Mouse (Mus musculus) kidney, adult 11 months (tissue): Measurements from ENCODE around the gene Thtpa.
A peak's percentile ranks its signal among the peaks of the same experiment; 100 is the strongest.

Experiments used
- DNase-seq: peaks from one replicate; pipeline ENCODE4 v3.0.0; 2022

Gene Thtpa

GRCm38 (mm10) chr14:55078366-55078989 is 16.1 kb upstream of the Thtpa start:
- no peak for DNase-seq

DNA sequence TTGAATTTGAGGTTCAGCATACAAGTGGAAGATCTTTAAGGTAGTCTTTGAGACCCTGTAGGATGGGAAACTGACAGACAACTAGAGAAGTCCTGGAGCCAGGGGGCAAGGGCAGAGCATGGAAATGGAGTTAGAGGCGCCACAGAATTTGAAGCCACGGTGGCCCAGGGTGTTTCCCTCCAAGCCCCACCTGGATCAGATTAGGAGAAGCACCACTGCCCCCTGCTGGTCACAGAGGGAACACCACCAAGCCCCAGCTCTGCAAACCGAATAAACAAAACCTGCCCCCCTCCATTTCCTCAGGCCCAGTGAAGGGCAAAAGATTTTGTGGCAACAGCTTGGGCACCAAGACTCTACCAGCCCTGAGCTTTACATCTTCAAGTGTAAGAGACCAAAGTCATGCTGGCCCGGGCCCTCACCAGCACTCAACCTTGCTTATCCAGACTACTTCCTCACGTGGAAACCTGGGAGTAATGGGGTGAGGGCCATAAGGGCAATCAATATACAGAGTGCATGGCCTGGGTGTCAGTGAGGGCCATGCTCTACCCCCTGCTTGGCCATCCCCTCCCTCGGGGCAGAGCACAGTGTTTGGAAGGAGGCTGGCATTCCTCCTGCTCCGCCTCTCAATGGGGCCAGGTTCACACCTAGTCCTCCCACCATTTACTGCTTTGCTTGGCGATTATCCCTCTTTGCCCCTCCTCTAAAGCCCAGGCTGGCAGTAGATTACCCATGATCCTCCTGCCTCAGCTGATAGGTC is 15.2 kb upstream of the Thtpa start:
- DNase-seq, result peak; percentile 48

- DNase-seq, result no peak
Measured at GRCm38 (mm10) chr14:55081105-55081504, 13.5 kb upstream of the Thtpa start.

- DNase-seq, result peak; percentile 66
Measured at GRCm38 (mm10) chr14:55083481-55083880, 11.1 kb upstream of the Thtpa start.

- DNase-seq, result peak; percentile 78
Measured at GRCm38 (mm10) chr14:55085324-55086008, 9.1 kb upstream of the Thtpa start.

- DNase-seq, result no peak
Measured at GRCm38 (mm10) chr14:55086009-55086514, 8.5 kb upstream of the Thtpa start.

- DNase-seq, result no peak
Measured at GRCm38 (mm10) chr14:55089199-55089947, 5.2 kb upstream of the Thtpa start.

DNA sequence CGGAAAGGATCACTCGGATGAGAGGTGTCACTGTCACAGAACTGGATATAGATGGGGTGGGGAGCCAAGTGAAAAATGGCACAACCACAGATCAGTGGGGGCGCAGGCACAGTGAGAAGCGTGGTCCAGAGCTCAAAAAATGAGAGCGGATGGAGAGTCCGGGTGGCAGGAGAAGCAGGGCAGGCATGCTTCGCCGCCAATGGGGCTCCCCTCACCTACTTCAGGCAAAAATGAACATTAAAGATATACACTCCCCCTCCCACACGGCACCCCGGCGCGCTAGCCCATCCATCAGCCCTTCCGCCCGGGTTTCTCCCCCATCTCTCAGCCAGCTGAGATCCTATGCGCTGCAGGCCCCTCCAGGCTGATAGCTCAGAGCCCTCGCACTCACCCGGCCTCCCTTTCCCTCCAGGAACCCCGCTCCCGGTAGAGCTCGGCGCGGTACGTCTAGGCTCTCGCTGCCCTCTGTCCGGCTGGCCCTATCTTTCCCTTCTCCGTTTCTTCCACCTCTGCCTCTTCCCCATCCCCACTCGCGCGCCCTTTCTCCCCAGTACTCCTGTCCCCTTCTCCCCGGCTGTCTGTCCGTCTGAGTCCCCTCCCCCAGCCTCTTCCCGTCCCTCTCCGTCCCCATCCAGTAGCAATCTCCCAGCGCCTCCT is 3.2 kb upstream of the Thtpa start:
- DNase-seq, result no peak

GRCm38 (mm10) chr14:55092011-55092577 is 2.5 kb upstream of the Thtpa start, which contains the start of gene Zfhx2:
Gene Zfhx2, minus strand, starts transcription at chr14:55092324.
- DNase-seq, result peak; percentile 97

GRCm38 (mm10) chr14:55093927-55094326 is 657 bp upstream of the Thtpa start:
- no peak for DNase-seq

DNA sequence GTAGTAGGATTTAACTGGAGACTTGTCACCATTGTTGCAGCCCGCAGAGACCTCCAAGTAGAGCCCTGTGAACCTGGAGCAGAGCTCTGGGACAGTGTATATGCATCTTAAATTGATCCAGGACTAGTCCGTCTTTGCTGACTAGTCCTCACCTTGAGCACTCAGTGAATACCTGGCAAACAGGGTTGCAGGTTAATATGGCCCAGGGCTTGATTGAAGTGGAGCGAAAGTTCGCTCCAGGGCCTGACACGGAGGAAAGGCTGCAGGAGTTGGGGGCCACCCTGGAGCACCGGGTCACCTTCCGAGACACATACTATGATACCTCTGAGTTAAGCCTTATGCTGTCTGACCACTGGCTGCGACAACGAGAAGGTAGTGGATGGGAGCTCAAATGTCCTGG is 679 bp downstream of the Thtpa start:
- no peak for DNase-seq

- no peak for DNase-seq
Measured at GRCm38 (mm10) chr14:55095671-55096070, 1.1 kb downstream of the Thtpa start.

- no peak for DNase-seq
Measured at GRCm38 (mm10) chr14:55096573-55097087, 2.0 kb downstream of the Thtpa start.

GRCm38 (mm10) chr14:55097646-55098045 is 3.1 kb downstream of the Thtpa start:
- no peak for DNase-seq

- DNase-seq, result peak; percentile 52
Measured at GRCm38 (mm10) chr14:55098067-55098466, 3.5 kb downstream of the Thtpa start.

DNA sequence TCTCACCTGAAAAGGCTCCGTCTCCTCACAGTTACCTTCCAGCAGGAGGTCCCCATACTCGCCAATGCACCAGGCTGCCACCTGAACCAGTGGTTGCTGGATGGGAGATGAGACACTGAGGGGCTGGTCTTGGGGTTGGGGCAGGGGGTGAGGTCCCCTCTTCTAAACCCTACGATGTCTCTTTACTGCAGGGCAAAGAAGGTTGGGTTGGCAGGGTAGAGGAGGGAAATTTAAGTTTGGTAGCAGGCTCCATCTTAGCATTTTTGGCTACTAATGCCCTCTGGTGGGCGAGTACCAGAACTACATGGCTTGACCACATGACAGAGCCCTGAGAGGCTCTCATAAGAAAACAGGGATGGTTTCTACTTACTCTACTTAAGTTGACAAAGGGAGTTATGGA is 7.0 kb downstream of the Thtpa start:
- DNase-seq, result no peak

- no peak for DNase-seq
Measured at GRCm38 (mm10) chr14:55102253-55102785, 7.7 kb downstream of the Thtpa start.

- DNase-seq, result no peak
Measured at GRCm38 (mm10) chr14:55104365-55104764, 9.8 kb downstream of the Thtpa start.

DNA sequence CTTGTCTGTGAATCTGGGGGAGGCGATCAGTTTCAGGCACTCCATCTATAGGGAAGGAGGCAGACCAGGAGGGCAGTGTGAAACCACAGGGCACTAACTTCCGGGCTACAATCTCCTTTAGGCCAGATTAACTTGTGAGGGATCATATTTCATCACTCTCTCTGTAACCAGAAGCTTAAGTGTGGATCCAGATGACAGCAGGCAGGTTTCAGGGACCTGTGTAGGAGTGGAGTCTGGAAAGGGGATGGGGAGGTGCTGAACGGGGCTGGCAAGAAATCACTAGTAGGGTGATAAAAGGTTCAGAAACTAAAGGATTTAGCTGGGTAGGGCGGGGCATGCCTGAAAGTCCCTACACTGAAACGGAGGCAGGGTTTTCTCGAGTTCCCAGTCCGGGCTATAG is 10.8 kb downstream of the Thtpa start:
- no peak for DNase-seq

DNA sequence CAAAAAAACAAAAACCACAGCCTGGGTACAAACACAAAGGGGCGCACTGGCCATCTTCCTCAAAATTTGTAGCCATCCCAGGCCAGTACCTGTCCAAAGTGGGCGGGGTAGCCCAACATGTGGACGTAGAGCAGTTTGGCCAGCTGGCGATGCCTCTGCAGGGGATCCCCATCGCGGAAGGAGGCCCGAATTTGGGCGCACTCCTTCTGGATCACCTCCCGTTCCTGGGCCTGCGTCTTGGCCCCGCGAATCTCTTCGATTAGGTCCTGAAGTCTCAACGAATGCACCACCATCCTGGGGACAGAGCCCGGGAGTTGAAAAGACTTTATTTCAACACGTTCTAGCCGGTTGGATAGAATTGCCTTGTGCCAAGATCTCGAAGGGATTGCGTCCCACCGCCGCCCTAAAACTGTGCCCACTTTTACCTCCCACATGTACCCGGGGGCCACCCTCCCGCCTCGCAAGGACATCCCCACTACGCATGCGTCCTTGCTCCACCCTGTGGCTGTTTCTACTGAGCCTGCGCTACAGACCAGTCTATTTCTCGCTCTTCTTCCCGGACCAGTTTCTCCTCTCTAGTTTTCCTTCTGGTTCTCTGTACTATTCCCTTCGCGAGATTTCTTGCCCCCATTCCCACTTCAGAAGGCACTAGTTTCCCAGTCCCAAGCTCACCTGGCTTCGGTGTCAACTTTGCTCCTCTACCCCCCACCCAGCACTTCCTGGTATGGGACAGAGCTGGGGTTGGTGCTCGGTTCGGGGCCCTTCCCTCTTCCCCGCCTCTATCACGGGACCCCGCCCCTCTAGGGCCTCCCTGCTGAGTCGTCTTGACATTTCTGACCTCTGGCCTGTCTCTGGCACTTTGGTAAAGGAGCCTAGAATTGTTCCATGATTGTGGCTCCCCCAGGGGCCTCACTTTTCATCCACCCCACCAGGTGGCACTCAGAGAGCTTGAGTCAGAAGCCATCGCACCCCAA is 11.5 kb downstream of the Thtpa start, which contains the start of gene Ap1g2:
Gene Ap1g2 (minus strand): TSS at position 758 of the 974 bp plus-strand sequence.
- peak; percentile 91 for DNase-seq
